Mouse (Mus musculus) MN1 (cell line): ENCODE results near the gene Cog1.
A peak's percentile ranks its signal among the peaks of the same experiment; 100 is the strongest.

ENCODE experiments used
- DNase-seq: peaks from one replicate; pipeline ENCODE4 v3.0.0-alpha.2; 2016; ENCODE audit warnings: low spot score

The Cog1 gene

DNA sequence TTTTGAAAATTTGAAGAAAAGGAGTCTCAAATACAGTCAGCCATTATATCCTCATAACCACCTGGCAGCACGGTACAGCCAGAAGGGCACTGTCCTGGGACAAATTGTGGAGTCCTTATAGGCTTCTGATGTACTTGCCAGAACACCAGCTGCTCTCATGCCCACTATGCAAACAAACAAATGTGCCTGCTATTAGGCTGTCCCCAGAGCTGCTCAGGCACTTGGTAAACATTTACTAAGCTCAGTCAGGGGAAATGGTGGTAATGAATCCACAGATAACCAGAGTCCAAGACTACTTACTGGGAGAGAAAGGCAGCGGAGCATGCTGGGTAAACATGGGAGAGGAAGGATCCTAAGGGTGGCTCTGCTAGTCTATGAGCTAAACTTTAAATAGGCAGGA is 18.2 kb downstream of the Cog1 start:
- DNase-seq, result no peak

DNA sequence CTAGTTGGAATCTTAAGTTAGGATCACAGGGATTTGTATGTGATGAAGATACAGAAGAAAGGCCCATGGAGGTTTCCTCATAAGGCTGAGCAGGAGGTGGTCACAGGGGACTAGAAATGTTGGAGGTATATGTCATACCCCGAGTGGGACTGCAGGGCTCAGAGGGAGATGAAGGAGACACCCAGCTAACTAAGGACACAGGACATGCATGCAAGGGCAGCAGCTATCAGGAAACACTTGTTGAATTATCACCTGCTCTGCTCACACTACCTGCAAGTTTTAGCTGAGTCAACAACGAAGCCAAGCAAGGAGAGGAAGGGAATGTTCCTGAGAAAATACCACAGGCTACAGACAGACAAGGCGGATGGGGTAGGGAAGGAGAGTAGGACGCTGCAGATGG is 18.7 kb downstream of the Cog1 start:
- DNase-seq, result no peak

DNA sequence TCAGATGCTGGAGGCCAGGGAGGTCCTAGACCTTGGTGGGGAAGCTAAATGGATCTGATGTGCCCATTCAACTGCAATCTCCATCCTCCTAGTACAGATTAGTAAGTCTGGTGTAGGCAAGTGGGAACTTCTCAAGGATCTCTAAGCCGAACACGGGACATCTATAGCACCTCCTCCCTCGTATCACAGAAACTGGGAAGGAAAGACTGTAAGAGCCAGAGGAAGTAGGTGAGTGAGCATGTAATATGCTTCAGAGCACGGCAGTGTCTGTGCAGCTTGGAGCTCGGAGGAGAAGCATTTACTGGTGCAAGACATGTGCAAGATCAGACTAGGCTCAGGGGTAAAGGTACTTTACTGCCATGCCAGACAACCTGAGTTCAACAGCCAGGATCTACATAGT is 19.9 kb downstream of the Cog1 start:
- DNase-seq, result no peak

DNA sequence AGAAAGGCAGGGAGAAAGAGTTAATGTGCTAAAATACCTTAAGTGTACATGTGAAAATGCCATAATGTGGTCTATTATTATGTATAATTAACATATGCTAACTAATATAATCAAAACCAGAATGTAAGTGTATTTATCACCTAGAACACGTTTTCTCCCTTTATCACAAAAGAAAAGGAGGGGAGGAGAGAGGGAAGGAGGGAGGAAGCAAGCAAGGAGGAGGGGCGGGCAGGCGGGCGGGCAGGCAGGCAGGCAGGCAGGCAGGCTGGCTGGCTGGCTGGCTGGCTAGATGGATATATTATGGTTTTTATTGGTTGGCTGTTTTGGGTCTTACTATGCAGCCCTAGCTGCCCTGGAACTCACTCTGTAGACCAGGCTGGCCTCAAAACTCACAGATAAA is 20.7 kb downstream of the Cog1 start:
- DNase-seq, result no peak

DNA sequence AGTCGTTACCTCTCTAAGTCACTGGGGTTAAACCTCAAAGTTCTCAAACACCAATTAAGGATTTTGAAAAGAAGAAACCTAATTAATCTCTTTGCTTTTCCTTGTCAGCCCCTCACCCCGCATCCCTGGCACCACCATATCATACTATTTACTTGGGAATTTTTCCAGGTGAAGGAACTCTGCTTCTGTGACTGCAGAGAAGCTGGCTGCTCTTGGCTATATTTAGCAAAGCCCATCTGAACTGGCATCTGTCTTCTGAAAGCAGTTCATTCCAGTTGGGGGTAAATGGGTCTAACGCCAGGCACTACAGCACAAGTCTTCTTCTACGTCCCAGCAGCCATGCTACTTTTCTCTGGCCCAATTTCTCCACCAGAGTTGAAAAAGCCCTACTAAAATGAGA is 24.6 kb downstream of the Cog1 start:
- DNase-seq, result no peak

DNA sequence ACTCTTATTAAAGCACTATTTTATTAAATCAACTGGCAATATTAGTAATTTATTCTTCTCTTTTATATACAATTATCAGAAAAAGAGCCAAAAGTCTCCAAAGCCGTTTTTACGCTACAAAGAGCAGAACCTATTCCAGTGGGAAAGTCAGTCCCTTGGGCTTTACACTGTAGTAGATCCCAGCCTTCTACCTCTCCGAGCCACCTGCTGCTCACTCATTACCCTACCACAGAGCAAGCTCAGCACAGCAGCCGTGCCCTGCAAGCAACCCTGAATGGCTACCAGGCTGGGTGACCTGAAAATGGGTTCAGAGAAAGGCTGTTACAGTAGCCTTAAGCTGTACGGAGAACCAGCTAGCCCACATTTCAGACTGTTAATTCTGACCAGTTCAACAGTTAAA is 25.6 kb downstream of the Cog1 start:
- no peak for DNase-seq

DNA sequence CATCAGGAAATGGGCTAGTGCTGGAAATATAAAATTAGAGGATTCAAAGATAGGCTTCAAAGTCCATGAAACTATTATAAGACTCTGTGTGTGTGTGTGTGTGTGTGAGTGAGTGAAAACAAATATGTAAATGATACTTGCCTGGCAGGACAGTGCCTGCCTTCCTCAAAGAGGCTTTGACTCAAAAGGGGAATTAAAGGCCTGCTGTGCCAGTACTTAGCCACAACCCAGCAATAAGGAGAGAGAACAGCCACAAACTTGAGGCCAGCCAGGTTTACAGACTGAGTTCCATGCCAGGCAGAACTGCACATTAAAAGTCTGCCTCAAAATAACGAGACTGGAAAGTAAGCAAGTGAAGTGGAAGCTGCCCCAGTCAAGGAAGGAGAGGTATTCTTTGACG is 27.9 kb downstream of the Cog1 start:
- no peak for DNase-seq

DNA sequence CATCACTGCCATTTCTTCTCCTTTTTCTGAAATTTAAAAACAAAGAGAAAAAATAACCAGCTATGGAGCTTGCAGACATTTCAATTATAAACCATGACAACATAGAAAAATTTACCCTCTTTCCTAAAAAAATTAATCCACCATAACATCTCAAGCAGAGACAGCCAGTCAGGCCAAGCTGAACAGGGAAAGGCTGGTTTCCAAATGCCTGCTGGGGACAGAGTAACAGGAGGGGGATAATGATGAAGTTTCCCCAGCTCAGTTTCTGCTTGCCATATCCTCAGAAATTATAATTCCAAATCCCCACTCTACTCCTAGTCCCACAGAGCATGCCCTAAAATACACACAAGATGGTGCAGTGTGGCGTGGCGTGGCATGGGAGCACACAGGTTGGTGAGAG is 28.4 kb downstream of the Cog1 start:
- no peak for DNase-seq

DNA sequence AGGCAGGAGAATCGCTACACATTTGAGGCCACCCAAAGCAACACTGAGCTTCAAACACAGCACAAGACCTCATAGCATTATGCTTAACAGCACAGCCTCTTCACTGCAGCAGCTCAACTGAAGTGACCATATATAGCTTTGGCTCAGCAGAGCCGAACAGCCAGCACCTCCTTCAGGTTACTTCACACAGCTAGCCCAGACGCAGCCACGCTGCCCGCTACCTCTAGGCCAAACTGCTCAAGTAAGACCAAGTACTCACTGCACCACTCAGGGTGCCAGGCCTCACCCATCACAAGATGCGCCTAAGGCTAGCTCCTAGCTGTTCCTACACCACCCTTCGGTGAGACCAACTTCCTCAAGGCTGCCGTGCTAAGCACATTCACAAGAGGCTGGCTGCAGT is 29.4 kb downstream of the Cog1 start:
- DNase-seq, result no peak

DNA sequence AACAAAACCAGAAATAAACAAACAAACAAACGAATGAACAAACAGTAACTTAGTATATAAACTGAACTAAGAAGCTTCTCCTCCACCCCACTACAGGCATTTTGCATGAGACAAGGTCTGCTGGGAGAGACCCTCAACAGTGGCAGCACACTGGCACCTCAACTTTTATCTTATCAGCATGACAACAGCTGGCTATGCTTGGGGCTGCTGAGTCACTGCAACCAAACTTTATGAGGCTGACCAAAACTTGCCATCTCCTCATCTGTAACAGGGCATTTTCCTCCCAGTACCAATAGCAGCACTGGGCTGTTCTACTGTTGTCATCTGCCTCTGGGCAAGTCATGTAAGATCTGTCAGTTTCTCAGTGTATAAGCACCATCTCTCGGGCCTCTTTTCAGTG is 32.0 kb downstream of the Cog1 start:
- DNase-seq, result no peak

DNA sequence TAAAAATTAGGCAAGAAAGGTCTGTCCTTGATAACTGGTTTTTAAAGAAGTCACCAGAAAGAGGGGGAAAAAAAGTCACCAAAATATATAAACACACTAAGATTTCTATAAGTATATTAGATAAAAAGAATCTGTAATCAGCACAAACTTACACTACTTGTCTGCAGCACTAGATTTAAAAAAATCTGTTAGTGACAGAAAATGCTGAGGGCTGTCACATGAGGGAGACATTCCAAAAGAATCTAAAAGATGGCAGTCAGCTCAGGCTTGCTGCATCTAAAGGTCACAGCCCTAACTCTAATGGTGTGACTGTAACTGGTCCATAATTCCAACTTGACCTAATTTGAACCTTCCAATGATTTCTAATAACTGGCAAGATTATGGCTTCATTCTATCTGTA is 33.0 kb downstream of the Cog1 start:
- DNase-seq, result no peak

DNA sequence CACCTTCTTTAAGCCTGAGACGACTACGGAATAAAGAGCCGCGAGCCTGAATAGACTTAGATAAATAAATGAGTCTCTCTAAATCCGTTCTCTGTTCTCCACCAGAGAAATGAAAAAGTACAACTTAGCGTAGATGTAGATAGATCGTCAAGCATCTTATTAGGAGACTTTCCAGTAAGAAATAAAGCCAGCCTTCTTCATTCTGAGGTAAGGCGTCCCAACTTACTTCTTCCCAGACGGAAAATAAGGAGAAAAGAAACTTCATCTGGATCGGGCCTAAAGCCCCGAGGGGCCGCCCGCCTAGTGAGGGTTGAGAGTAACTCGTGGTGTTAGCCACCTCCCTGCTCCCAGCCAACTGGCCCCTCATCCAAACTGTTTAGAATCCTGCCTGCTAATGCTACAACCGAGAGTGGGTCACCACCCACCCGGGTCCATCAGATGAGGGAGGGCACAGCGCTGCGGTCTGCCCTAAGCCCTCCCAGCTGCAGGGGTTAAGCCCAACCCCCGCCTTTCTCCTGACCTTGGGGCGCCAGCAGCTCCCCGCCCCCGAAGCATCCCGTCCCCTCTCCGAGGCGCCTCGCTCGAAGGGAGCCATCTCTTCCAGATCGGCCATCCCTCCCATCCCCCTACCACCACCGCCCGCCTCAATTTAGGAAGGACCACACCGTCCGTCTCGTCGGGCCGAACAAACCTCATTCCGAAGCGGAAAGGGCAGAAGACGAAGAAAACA is 34.1 kb downstream of the Cog1 start:
- DNase-seq, result peak; percentile 47

DNA sequence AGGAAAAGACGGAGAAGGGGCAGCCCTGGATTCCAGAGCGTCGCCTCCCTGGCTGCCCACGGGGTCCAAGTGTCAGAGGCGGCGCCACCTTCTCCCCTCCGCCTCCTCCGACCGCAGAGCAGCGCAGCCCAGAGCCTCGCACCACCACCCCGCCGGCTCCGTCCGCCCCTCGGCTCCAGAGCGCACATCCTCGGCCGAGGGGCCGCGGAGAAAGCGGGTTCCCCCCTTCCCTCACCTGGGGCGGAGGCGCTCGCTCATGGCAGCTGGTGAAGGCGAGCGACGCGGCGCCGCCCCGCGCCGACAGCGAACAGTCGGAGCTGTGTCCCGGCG is 34.6 kb downstream of the Cog1 start:
- DNase-seq, result no peak

DNA sequence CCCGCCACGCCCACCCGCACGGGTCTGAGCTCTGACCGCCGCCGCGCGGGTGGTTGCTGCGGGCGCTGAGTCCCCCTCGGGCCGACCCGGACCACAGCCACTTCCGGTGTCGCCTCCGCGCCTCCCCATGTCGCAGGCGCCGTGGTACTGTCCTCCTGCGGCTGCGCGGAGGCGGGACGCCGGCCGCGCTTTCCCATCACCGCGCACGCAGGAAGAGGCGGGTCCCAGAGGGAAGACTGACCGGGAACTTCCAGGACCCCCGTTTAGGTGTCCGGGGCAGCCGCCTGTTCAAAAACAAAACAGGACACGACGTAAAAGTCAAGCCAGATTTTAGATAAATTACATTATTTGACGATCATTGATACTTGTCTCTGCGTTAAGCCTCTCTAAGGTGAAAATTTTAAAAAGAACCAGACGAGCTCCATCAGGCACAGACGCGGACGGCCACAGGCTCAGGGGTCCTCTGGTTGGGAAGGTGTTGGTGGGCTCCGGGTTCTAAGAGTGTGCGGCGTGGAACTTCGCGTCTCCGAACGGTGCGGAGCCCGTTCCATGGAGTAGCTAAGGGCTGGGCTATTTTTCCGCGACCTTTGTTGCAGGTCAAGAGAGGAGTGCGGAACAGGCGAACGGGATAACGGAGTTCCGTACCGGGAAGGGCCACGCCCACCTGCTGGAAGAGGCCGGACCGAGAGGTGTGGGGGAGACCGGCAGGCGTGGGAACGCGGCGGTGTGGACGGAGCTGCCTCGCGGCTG is 35.2 kb downstream of the Cog1 start, which contains the start of the genes Fam104a and D11Wsu47e:
Gene Fam104a, minus strand, starts transcription at position 199 of the 750 bp plus-strand sequence.
Gene D11Wsu47e, plus strand, starts transcription at position 456 of the 750 bp plus-strand sequence.
- DNase-seq, result peak; percentile 96

DNA sequence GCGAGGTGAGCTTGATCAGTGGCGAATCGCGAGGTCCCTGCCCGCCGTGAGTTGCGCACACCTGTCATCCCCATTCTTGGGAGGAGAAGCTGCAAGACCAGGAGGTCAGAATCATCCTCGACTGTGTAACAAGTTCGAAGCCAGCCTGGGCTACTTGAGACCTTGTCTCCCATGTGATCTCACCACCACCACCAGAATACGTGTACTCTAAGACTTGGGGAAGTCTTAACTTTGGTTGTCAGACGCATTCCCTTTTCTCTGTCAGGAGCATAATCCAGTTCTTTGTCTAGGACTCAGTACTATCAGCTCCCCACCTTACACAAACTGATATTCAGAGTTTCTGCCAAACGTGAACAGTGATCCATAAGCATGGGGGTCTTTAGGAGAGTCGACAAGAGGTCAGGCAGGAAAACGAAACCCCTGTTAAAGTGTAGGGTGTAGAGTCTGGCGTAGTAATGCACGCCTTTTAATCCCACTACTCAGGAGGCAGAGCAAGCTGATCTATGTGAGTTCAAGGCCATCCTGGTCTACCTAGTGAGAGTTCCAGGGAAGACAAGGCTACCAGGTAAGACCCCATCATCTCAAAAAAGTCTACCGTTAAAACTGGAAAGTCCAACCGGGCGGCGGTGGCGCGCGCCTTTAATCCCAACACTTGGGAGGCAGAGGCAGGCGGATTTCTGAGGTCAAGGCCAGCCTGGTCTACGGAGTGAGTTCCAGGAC is 35.9 kb downstream of the Cog1 start:
- DNase-seq, result no peak

DNA sequence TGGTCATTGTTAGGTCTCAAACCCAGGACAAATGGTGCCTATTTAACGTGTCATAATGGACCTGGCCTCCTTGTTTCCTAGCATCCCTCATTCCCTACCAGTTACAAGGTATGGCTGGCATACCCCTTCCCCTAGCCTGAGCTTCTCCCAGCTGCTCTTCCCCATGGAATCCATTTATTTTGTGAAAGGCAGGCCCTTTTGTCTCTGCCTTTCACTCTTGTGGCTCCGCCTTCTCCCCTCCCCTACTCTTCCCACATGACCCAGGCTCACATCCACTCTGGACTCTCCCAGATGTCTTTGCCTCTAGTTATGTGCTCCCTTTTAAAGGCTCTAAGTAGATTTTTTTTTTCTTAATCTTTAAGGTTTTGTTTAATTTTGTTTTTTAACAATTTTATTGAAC is 38.1 kb downstream of the Cog1 start:
- no peak for DNase-seq

DNA sequence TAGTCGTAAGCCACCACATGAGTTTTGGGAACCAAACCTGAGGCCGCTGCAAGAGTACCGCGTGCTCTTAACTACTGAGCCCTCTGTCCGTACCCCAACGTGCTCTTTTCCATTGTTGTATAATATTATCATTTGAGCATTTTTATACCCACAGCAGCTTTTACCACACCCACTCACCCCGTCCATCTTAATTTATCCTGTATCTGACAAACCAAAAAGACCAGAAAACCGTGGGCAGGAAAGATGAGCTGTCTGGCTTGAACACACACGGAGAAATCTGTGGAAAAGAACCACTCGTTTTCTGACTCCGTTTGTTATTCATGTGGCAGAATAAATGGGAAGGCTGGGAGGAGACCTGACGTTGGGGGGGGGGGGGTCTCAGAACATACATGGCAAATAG is 41.5 kb downstream of the Cog1 start:
- DNase-seq, result no peak

DNA sequence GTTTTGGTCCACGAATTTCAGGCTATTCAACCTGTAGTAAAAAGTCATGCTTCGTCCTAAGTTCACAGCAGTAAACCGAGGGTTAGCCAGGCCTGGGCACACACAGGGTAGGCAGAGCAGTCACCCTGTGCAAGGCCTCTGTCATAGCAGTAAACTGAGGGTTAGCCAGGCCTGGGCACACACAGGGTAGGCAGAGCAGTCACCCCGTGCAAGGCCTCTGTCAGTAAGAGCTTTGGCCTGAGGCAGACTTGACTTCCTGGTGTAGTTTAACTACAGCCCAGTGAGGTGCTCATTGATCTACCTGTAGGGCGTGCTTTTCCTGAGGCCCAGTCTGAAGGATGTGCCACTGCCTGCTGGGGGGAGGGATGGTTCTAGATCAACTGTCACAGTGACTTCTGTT is 42.3 kb downstream of the Cog1 start:
- no peak for DNase-seq

DNA sequence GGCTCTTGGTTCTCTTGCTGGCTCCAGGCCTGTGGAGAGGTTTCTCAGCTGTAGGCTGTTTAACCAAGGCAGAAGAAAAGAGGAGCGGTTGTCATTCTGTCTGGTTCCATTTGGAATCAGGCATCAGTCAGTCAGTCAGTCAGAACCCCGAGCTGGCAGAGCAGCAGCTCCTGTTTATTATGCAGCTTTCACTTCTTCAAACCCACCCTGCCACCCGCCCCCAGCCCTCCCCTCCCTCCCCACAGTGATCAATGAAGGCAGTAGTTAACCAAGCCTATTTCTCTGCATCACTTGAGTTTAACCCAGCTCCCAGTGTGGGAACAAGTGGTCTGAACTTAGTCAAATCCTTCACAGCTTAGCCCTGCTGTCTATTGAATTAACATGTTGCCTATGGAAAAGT is 42.9 kb downstream of the Cog1 start:
- DNase-seq, result no peak

DNA sequence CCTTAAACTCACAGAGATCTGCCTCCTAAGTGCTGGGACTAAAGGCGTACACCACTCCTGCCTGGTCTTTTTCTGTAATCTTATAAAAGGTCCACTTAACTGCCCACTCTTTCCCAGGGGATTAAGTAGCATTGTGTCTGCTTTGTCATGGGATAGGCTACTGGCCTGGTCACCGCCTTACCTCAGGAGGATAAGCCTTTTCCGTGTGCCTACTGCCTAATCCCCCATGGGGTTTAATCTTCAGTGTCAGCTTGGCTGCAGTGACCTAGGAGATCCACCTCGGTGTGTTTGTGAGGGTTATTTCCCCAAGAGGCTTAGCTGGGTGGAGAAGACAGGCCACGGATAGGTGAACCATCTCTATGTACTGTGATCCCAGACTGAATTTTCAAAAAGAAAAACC is 48.6 kb downstream of the Cog1 start:
- no peak for DNase-seq

DNA sequence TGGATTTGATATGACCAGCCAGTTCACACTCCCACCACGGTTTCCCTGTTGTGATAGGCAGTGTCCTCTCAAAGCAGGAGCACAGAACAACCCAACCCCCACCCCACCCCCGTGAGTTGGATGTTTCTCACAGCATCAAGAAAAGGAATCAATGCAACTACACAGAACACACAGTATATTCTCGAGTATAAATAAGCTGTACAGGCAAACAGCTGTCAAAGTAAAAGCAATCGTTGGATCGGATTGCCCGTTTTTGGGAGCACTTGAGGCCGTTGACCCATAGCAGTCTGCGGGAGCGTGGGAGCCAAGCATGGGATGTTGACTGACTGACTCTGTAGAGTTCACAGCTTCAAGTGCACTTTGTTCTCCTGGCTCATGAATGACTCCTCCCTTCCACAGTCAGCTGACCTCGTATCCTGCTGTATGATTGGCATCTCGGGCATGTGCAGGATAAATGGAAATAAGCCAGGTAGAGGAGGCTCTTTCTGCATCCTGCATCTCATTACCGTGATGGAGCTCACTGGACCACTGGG is 49.1 kb downstream of the Cog1 start:
- DNase-seq, result no peak

DNA sequence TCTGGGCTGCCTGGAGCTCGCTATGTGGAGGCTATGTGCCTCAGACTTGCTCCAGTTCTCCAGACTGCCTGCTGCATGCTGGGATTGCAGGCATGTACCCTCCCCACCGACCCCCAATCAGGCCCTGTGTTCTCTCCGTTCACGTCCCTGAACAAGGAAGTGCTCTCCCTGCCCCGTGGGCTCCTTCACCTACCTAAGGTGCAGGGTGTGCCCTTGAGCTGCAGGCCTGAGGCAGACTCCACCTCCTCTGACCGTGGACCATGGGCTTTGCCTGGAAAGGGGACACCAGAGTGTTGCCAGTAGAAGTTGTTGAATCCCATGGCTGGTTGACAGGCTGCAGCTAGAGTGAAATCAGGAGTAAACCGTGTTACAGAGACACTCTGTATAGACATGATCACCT is 50.7 kb downstream of the Cog1 start:
- DNase-seq, result no peak

DNA sequence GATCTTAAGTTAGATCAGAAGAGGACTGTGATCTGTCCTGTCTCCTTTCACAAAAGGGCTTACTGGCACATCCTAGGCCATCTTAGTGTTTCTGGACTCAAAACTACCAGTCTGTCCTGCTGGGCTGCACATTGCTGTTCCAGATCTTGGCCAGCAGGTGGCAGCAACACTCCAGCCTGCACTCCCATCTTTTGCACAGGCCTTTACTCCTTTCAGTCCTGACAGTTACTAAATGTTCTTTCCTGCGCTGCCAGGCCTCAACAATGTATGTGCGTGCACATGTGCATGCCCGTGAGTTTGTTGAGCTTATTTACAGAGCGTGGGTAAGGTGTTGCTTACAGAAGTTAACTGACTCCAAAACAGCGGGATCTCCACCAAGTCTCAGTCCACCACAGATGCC is 54.8 kb downstream of the Cog1 start:
- peak; percentile 67 for DNase-seq
